Mouse (Mus musculus) stomach, embryonic 15.5 days (tissue): Measurements from ENCODE around the gene Slc31a2. TPM values are rescaled to one million over a fixed set of nuclear protein-coding genes. Genes with fewer than 3 reads are reported as not detected.

Source experiments
- ATAC-seq: fragments of 200-750 bp; cut with Nextera tagmentation; 2 replicates; pipeline ENCODE4 v1.8.0; 2017; ENCODE audit warnings: low read depth, moderate number of reproducible peaks, moderate TSS enrichment; ENCODE audit not compliant: insufficient read depth, low FRiP score
- H3K27ac ChIP-seq: fragments of 300-500 bp; sonication (generic); 2 replicates; pipeline ENCODE4 v1.5.1; 2015; ENCODE audit warnings: mild to moderate bottlenecking, inconsistent platforms
- H3K27me3 ChIP-seq: fragments of 300-500 bp; sonication (generic); replicated peaks from 2 replicates; pipeline ENCODE4 v1.6.1; 2015; ENCODE audit warnings: inconsistent platforms
- H3K36me3 ChIP-seq: fragments of 300-500 bp; sonication (generic); 2 replicates; pipeline ENCODE4 v1.6.1; 2015; ENCODE audit warnings: inconsistent platforms
- H3K4me1 ChIP-seq: fragments of 300-500 bp; sonication (generic); 2 replicates; pipeline ENCODE4 v1.6.1; 2015; ENCODE audit warnings: inconsistent platforms
- H3K4me2 ChIP-seq: fragments of 300-500 bp; sonication (generic); 2 replicates; pipeline ENCODE4 v1.6.1; 2015; ENCODE audit warnings: mild to moderate bottlenecking, inconsistent platforms
- H3K4me3 ChIP-seq: fragments of 300-500 bp; sonication (generic); replicated peaks from 2 replicates; pipeline ENCODE4 v1.5.1; 2015; ENCODE audit warnings: inconsistent platforms
- H3K9ac ChIP-seq: fragments of 300-500 bp; sonication (generic); 2 replicates; pipeline ENCODE4 v1.6.1; 2015; ENCODE audit warnings: inconsistent platforms
- H3K9me3 ChIP-seq: fragments of 300-500 bp; sonication (generic); 2 replicates; pipeline ENCODE4 v1.6.1; 2016; ENCODE audit warnings: inconsistent platforms
- WGBS: fragments of 180-500 bp; shearing (Covaris S2); methylation state at CpG from one replicate; pipeline ENCODE4 v1.1.7; 2015; 5-methylcytosine and 5-hydroxymethylcytosine counted together
- polyA plus RNA-seq: library from polyadenylated mRNA; unstranded; fragments of >200 nt; fragmentation: Nextera tagmentation; extraction: Ambion mirVana; gene quantifications from 2 replicates; pipeline ENCODE4 v1.2.1, GENCODE M21; 2015

Gene Slc31a2
- polyA plus RNA-seq, 1 experiment from 2014 or later: 21.4 TPM

DNA sequence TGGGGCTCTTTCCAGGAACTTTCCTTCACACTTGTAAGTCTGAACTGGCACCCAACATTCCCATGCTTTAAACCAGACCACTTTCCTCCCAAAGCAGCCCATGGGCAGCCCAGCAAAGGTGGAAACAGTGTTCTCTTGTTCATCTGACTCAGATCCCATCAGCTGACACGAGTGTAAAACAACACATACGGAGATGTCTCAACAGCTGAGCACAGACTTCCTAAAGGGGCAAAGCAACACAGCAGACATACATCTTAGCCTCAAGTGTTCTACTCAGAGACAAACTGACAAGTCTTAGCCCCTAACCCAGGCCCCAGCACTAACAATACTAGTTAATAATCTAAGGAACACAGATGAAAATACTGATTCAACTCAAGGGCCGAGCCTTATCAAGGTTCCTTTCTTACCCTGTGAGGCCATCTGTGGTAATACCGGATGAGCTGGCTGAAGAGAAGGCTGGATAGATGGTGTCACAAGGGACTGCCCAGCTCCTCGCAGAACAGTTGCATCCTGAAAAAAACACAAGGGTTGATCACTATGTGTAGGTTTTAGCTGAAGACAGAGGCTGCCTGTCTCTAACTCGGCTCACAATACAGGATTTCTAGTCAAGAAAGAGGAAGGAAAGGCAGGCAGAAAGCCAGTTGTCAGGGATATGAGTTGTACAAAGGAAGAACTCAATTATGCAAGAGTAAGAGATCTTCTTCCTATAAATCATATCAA, 66.7 kb downstream of the Slc31a2 start:
- no peaks in the 10 kb centered on the region for H3K4me1 ChIP-seq
- WGBS: 69% methylated on average over 6 of the region's 6 CpGs
- H3K4me2 ChIP-seq: no peak overlapping the region
- ATAC-seq: no peak
- H3K4me3 ChIP-seq: no peak overlapping the region
- H3K9me3 ChIP-seq: no peaks in the 10 kb centered on the region
- no peak overlapping the region for H3K27ac ChIP-seq
- peaks cover 30% of the 10 kb centered on the region; the same call in 1 of the 2 replicates for H3K36me3 ChIP-seq
- H3K9ac ChIP-seq: no peak overlapping the region
- H3K27me3 ChIP-seq: no peaks in the 10 kb centered on the region

DNA sequence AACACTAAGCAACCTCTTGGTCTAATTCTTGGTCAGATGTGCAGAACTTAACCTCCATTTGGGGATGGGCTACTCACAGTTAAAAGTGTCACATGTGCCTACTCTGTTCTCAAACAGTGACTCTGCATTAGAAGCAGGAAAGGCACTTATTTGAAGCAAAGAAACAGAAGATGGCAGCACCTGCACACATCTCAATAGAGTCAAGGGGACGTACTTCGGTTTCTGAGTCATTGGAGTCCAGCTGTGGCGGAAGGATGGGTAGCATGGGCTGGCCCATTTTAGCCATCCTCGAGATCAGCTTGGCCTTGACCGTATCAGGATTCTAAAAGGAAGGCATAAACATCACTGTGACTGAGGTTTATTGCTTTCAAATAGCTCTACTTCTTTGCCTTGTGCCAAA, 69.6 kb downstream of the Slc31a2 start:
- Histone ChIP-seq H3K36me3 (peaks cover 29% of the 10 kb centered on the region), H3K4me1 (no peaks in the 10 kb centered on the region), H3K9me3 (no peaks in the 10 kb centered on the region), H3K4me3 (no peak overlapping the region), H3K9ac (no peak overlapping the region), H3K27me3 (no peaks in the 10 kb centered on the region), H3K27ac (no peak overlapping the region), H3K4me2 (no peak overlapping the region)
- WGBS: 77% methylated on average over 5 of the region's 5 CpGs
- no peak for ATAC-seq

DNA sequence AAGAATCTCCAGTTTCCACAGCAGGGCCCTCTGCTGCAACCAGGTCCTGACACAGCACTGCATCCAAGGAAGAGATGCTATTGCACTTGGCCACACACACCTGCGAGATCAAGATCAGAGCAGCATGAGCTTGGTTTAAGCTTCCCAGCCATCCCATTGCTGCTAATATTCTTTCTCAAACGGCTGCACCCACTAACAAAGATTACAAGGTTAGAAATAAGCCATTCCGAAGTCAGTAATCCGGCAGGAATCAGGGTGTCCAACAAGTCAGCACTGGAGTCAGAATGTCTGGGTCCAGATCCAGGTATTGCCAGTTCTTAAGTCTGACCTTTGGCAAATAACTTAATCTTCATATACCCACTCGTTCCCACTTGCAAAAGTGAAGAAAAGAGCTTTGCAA, 76.2 kb downstream of the Slc31a2 start:
- Histone ChIP-seq H3K9ac (no peak overlapping the region), H3K4me1 (no peaks in the 10 kb centered on the region), H3K4me3 (no peak overlapping the region), H3K36me3 (peaks cover 17% of the 10 kb centered on the region), H3K27ac (no peak overlapping the region), H3K9me3 (no peaks in the 10 kb centered on the region), H3K27me3 (no peaks in the 10 kb centered on the region), H3K4me2 (no peak overlapping the region)
- no peak for ATAC-seq
- WGBS: 86% methylated on average over 5 of the region's 5 CpGs

DNA sequence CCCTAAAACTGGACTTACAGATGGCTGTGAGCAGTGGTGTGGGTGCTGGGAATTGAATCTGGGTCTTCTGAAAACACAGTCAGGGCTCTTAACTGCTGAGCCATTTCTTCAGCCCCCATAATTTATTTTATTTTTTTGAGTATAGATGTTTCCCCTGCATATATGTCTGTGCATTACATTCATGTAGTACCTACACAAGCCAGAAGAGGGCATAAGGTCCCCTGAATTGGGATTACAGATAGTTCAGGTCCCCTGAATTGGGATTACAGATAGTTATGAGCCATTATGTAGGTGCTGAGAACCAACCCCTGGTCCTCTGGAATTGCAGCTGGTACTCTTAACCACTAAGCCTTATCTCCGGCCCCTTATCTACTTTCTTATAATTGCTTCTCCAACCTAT, 81.6 kb downstream of the Slc31a2 start:
- ATAC-seq: no peak

DNA sequence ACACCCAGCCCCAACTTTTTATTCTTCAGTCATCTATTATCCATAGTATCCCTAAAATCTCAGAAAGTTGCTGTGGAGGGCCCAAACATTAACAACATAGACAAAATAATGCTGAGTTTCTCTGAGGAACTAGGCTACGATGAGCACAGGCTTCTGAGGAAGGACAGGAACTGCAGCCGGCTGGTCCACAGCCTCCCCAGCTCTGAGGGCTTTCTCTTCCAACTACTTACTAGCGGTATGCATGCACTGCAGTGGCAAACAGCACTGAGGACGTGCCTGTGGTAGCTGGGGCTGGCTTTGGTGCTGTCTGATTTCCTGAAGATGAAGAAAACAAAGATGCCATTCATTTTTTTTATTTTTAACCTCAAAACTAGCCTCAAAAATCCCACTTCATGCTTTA, 83.5 kb downstream of the Slc31a2 start:
- no peak overlapping the region for H3K9ac ChIP-seq
- WGBS: 88% methylated on average over 4 of the region's 4 CpGs
- H3K4me2 ChIP-seq: no peak overlapping the region
- H3K9me3 ChIP-seq: no peaks in the 10 kb centered on the region
- peaks cover 17% of the 10 kb centered on the region; the same call in 1 of the 2 replicates for H3K36me3 ChIP-seq
- H3K4me3 ChIP-seq: no peak overlapping the region
- H3K27ac ChIP-seq: no peak overlapping the region
- no peaks in the 10 kb centered on the region for H3K27me3 ChIP-seq
- H3K4me1 ChIP-seq: peaks cover 7% of the 10 kb centered on the region; the same call in 1 of the 2 replicates
- no peak for ATAC-seq

More for the DNA sequence above, 81.6 kb downstream of the Slc31a2 start:
- H3K27ac ChIP-seq: no peak overlapping the region
- no peaks in the 10 kb centered on the region for H3K9me3 ChIP-seq
- H3K4me3 ChIP-seq: no peak overlapping the region
- no peak overlapping the region for H3K9ac ChIP-seq
- H3K36me3 ChIP-seq: peaks cover 17% of the 10 kb centered on the region; the same call in 1 of the 2 replicates
- H3K4me2 ChIP-seq: no peak overlapping the region
- peaks cover 7% of the 10 kb centered on the region; the same call in 1 of the 2 replicates for H3K4me1 ChIP-seq
- H3K27me3 ChIP-seq: no peaks in the 10 kb centered on the region
- 90% methylated on average over 1 of the region's 1 CpGs for WGBS

DNA sequence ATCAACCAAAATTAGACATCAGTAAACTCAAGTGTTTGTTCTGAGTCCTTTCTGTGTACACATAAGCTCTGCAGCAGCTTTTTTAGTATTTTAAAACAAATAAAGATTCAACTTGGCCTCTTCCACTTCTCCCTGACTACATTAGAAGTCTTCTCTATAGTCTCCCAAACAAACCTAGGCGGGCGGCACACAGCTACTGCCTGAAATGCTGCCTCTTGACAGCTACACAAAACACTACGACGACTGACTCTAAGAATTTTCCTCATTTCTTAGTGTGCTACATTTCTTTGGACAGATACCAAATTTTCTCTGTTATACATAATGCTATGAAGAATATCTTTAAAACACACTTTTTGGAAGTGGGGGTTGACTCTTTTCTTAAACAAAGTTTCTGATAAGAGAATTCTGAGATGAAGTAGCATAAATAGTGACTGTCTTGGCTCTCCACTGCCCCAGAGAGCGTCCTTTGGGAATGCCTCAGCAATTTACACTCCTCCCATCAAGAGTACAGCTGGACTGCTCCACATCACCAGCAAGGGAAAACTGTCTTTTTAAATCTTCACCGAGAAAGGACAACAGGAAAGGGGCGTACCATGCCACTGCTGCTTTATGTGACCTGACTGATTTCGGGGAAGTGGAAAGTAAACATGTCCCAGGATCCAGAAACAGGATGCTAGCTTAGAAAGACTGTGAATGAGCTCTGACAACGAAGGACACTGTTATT, 85.4 kb downstream of the Slc31a2 start:
- peaks cover 14% of the 10 kb centered on the region; the same call in 1 of the 2 replicates for H3K36me3 ChIP-seq
- no peaks in the 10 kb centered on the region for H3K9me3 ChIP-seq
- peaks cover 7% of the 10 kb centered on the region; the same call in 1 of the 2 replicates for H3K4me1 ChIP-seq
- WGBS: 48% methylated on average over 9 of the region's 9 CpGs
- H3K4me3 ChIP-seq: no peak overlapping the region
- H3K9ac ChIP-seq: no peak overlapping the region
- no peak overlapping the region for H3K4me2 ChIP-seq
- no peaks in the 10 kb centered on the region for H3K27me3 ChIP-seq
- no peak for ATAC-seq
- H3K27ac ChIP-seq: peak overlapping the region; percentile 49; the same call in 1 of the 2 replicates

Other genes with a start within 250 kb of the Slc31a2 start
- not detected in 2 replicates for gene Mup20, start 208.4 kb upstream of the Slc31a2 start, polyA plus RNA-seq
- not detected in 2 replicates for gene Mup3, start 175.2 kb upstream of the Slc31a2 start, polyA plus RNA-seq
- gene Mup21, start 111.7 kb upstream of the Slc31a2 start, polyA plus RNA-seq: not detected in 2 replicates
- gene Zfp37, start 31.5 kb upstream of the Slc31a2 start, polyA plus RNA-seq: 8.0 and 8.5 TPM in 2 replicates
- 24.9 and 28.5 TPM in 2 replicates for gene Fkbp15, start 98.0 kb downstream of the Slc31a2 start, polyA plus RNA-seq
- 59.0 and 64.3 TPM in 2 replicates for gene Slc31a1, start 98.2 kb downstream of the Slc31a2 start, polyA plus RNA-seq
- 136 and 146 TPM in 2 replicates for gene Cdc26, start 146.1 kb downstream of the Slc31a2 start, polyA plus RNA-seq
- 18.6 and 19.1 TPM in 2 replicates for gene Prpf4, start 146.2 kb downstream of the Slc31a2 start, polyA plus RNA-seq
- not detected in 2 replicates for gene Rnf183, start 172.7 kb downstream of the Slc31a2 start, polyA plus RNA-seq
- gene Wdr31, start 208.3 kb downstream of the Slc31a2 start, polyA plus RNA-seq: 6.2 and 7.8 TPM in 2 replicates
- 28.4 and 29.9 TPM in 2 replicates for gene Bspry, start 217.5 kb downstream of the Slc31a2 start, polyA plus RNA-seq
- 27.3 and 30.7 TPM in 2 replicates for gene Hdhd3, start 240.9 kb downstream of the Slc31a2 start, polyA plus RNA-seq